Mouse (Mus musculus): ENCODE results near the gene Itga1. TPM values are rescaled to one million over a fixed set of nuclear protein-coding genes. Genes with fewer than 3 reads are reported as not detected.

Itga1 gene
- polyA plus RNA-seq, 3 experiments from 2014 or later = 0.42 to 0.97 (median 0.77) TPM

GRCm38 (mm10) chr13:115042652-115043051 is 59.1 kb downstream of the Itga1 start:
- no peak for ATAC-seq

GRCm38 (mm10) chr13:115037304-115037703 is 64.5 kb downstream of the Itga1 start:
- ATAC-seq = no peak

DNA sequence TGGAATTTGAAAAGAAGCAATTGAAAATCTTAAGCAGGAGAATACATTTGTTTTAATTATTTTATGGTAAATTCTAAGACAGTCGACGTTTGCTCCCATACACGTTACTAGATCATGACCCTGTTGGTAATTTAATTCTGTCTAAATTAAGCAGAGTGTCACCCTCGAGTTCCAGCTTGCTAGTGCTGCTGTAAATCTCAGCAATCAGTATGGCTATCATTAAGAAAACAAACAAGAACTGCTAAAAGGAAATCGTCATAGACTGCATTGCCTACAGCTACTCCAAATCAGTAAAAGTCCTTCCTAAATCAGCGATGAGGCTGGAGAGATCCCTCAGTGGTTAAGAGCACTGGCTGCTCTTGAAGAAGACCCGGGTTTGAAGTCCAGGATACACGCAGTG is 66.4 kb downstream of the Itga1 start:
- ATAC-seq = no peak

DNA sequence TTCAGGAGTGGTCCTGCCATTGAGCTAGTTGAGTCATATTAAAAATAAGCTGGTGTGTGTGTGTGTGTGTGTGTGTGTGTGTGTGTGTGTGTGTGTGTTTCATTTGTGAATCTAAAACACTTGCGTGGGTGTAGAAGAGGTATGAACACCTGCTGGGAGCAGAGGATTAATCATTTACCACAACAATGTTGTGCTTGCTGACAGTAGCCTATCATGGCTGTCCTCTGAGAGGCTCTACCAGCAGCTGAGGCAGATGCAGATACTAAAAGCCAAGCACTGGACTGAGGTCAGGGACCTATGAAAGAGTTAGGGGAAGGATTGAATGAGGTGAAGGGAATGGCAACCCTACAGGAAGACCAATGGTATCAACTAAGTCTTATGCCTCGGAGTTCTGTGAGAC is 68.6 kb downstream of the Itga1 start:
- no peak for ATAC-seq

DNA sequence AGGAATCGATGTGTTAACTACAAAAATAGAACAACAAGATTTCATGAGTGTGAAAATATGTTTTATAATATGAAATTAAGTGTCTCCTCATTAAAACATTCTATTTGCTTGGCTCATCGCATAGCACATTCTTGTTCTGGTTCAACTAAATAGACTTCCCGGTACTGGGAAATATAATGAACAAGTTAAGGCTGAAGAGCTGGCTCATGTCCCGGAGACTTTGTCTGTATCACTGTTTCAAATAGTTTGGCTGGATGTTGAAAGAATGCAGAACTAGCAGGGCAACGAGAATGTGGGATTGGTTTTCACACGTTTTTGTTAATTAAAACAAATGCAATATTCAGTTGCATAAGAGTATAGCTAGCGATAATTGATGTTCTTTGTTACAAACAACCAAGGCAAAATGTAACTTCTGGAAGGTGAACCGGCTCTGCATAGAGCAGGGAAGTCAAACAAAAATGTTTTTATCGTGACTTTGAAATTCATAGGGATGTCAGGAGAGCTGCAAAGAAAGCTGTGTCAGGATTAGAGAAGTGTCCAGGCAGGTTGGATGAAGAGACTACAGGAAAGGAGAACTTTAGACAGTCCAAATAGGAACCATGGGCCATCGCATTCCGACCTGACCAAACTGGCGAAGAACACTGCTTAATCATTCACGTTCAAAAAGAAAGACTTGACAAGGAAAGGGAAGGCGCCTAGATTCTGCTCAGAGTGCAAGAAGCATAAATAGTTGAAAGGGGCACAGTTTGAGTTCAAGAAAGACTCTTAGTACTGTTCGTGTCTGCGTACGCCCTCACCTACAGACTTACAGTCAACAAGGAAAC is 70.4 kb downstream of the Itga1 start:
- no peak for ATAC-seq

DNA sequence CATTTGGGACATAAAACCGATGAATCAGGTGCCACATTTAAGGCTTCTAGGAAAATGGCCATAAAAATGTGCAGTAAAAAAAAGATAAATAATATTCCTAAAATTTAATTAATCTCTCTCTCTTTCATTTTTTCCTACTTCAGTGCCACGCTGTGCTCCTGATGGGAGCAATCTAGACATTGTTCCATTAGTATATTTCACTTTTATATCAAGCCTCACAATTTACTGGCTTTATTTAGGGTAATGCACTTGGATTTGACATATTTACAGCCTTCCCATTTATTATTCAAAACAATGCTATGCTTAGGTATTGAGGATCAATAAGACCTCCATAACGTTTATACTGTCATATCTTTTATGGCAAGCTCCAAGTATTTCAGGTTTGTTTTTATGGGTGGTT is 76.4 kb downstream of the Itga1 start:
- no peak for ATAC-seq

DNA sequence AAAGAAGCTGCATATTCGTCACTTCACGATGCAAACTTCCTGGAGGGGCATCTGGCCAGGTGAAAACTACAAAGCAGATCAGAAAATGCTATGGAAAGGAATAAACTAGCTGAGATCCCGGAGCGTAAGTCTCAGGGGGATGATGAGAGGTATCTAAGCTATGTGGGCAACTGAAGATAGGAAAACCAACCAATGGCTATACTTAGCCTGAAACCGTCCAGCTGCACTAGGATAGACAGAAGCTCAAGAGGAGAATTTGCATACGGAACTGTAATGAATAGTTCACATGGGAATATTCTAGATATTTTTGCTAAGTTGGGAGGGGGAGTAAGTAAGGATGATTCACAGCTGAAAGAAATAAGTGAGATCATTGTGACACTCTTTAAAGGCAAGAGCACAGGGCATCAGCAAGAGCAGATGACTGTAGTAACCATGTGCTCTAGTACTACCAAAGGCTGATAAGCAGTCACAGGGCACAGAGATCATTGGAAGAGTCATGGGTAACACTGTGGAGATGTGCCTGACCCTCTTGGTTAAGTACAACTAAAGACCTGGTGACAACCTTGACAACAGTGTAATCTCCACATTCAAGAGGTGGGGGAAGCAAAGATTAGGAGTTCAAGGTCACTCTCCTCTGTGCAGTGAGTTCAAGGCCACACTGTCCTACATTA is 79.5 kb downstream of the Itga1 start:
- ATAC-seq = no peak

DNA sequence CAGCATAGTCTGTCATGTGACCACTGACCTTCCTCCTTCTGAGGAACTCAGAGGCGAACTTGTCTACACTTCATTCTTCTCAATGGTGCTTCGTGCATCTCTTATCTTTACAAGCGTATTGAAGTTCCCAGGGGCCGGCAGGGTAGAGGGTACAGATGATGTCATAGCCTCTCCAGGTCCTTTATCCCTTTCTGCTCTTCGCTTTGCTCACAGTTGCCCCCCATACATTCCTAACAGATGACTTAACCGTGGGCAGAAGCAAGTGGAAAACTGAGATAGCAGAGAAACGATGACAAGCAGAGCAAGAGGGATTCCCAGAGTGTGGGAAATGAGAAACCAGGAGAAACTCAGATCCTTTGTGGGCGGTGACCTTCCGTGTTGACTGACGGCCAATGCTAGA is 80.4 kb downstream of the Itga1 start:
- ATAC-seq = no peak

- no peak for ATAC-seq
These were observed 81.0 kb downstream of the Itga1 start for GRCm38 (mm10) chr13:115020727-115021126.

GRCm38 (mm10) chr13:115017545-115017944 is 84.2 kb downstream of the Itga1 start:
- no peak for ATAC-seq

DNA sequence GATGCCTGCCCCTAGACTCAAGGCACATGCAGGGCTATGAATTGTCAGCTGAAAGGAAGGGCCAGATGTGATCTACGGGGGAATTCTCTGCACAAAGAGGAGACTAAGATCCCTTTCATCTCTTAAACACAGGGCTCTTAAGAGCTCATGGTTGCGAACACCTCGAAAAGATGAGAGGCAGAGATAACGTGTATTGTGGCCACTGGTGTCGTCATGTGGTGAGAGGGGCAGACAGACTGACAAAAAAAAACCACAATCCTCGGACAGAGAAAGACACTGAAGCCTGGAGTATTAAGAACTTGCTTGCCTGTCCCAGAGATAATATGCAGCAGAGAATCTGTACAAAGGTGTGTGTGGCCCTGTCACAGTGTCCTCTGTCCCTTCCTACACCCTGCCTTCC is 90.2 kb downstream of the Itga1 start:
- ATAC-seq = no peak

GRCm38 (mm10) chr13:115006213-115006835 is 95.4 kb downstream of the Itga1 start:
- ATAC-seq = no peak

- ATAC-seq = no peak
These were observed 96.4 kb downstream of the Itga1 start for GRCm38 (mm10) chr13:115005342-115005741.

DNA sequence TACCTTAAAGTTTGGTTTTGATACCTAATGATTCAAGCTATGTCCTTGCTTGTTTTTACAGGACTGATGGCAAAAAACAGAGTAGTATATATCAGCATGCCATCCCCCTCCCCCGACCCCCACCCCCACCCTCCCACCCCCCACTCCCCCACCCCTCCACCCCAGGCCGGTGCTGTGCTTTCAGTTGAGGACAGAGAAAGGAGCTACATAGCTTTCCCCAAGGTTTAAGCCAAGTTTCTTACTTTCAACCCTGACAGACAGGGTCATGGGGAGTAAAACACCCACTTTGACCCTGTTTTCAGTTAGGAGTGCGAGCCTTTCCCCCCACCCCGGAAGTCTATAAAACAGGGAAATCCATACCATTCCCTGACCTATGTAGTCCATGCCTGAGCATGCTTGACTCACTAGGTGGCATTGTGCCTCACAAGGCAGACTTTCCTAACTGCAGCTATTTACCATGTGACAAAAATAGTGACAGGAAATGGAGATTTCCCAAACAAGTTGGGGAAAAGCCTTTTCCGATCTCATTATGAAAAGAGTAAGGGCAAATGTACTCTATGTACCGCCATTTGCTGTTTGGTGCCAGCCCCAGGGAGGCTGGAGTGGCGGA is 98.2 kb downstream of the Itga1 start:
- no peak for ATAC-seq

DNA sequence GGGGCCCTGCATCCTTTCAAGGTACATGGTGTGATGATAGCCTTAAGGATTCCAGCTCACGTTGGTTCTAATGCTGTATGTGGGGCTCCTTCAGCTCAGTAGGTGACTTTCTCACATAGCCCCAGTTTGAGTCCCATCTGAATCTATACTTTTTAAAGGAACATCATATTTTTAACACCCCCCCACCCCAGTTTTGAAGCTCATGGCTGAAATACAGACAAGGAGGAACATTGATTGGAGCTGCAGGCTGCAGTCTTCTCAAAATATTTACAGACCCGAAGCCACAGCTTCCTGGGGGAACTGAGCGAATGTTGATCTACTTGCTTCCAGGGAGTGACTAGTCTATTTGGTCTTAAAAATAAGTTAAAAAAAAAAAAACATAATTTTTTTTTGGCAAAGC is 98.9 kb downstream of the Itga1 start:
- ATAC-seq = no peak

DNA sequence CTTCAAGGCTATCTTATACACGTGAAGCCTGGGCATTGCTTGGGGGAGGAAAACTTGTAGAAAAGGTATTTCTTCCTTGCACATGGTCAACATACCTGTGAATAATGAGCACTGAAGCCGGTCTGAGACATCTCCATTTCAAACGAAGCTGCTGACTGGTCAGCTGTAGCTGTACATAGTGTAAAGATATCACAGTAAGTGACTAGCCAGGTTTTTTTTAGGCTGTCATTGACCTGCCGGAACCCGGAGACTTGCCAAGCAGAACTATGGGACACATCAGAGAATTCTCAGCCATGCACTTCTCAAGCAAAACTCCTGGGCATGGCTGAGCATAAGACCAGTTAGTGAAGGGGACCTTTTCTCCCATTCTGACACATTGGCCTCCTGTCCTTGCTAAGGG is 99.6 kb downstream of the Itga1 start:
- no peak for ATAC-seq

GRCm38 (mm10) chr13:114999582-114999981 is 102.2 kb downstream of the Itga1 start:
- ATAC-seq = no peak

DNA sequence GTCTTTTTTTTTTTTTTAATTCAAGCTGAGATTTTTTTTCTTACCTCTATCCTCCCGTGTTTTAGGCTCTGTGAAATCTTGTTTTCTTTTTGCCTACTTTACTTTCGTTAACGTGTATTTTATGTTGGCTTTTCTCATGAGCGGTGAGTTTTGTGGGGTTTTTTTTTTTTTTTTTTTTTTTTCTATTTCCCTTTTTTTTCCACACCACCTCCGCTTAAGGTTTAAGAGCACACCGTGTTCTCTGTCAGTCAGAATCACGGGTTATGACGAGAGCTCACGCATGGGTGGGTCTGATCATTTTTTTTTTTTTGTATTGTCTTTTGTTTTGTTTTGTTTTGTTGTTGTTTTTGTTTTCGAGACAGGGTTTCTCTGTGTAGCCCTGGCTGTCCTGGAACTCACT is 103.7 kb downstream of the Itga1 start:
- ATAC-seq = no peak

- no peak for ATAC-seq
These were observed 109.3 kb downstream of the Itga1 start for GRCm38 (mm10) chr13:114992260-114993014.

DNA sequence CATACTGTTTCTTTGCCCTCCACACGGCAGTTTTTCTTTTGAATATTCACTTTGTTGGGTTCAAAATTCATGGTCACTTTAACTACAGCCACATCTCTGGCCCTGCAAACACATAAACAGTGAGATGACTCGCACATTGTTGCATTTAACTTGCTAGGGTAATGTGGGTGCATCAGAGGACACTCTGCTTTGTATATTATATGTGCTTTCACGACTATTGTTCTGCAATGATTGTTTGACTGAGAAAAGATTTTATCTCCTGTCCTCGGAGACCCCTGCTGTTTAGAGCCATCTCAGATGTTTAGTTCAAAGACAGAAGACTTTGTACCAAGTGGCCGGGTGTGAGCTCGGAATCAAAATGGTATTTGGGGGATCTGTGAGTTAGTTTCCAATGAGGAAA is 114.1 kb downstream of the Itga1 start:
- no peak for ATAC-seq

DNA sequence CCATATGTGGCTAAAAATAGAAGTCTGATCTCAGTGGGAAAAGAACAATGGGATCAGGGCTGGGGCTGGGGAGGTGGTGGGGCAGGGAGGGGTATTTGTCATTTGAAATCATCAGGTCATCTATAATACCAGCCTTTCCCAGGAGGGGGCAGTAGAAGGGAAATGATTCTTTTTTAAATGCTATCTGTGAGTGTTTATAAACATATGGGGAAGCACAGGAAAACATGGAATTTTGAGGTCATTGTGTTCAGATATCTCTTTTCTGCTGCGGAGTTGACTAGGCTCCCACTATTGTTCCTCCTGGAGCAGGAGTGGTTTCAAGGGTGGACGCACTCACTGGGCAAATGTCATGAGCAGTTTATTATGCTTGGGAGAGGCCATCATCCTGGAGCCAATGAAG is 114.6 kb downstream of the Itga1 start:
- ATAC-seq = no peak

DNA sequence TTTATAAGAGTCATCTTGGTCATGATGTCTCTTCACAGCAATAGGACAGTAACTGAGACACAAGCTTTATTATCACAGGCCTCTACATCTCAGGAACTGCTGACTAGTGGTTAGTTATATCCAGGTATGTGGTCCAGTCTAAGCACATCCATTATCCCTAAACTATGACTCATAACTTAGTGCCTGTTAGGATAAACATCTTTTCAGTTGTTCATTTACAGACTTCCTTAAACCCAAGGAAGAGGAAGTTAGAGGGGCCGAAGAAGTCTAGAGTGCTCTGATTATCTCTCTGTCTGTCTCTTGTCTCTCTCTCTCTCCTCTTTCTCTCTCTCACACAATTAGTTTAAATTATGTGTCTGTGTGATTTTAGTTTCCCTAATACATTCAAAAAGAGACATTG is 117.1 kb downstream of the Itga1 start:
- no peak for ATAC-seq

DNA sequence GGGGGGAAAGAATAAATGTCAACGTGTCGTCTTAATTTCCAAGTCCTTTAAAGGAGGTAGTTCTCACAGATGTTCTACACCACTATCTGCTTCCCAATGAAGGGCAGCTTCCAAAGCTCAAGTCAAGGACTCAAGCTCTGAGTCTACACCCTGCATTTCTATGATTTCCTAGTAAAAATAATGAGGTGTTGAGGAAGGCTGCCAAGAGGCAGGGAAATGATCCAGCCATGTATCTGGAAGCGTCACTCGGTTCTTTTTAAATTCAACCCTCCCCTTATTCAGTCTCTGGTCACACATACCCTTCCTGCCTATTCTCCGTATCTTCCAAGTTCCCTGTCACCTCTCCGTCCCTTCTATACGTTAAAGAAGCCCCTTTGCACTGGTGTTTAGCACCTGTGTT is 118.6 kb downstream of the Itga1 start:
- ATAC-seq = no peak

Data from inflammation-experienced regulatory T-cells, adult 6 months (primary cell).